Mouse (Mus musculus): ENCODE results near the gene Mcm5.

The Mcm5 gene

GRCm38 (mm10) chr8:75172009-75172685, 62.8 kb downstream of the Mcm5 start:
- DNase-seq: peak; percentile 37
